Mouse (Mus musculus) adrenal gland, adult 18-20 months (tissue): ENCODE measurements around the gene Zbtb8os. TPM values are rescaled to one million over a fixed set of nuclear protein-coding genes. Genes with fewer than 3 reads are reported as not detected.

Source experiments
- DNase-seq, 2 experiments: peaks; one replicate each; pipeline ENCODE4 v3.0.0; 2021 to 2022; ENCODE audit warnings: low spot score in 2 of 2
- long read RNA-seq, 2 experiments: library from polyadenylated mRNA; stranded (forward); transcript quantifications; one replicate each; pipeline ENCODE4 v2.0.0; 2021
- total RNA-seq, 2 experiments: library from RNA; stranded (reverse); gene quantifications; 1 replicate in 1 of 2; 2 replicates in 1 of 2; pipeline ENCODE4 v1.2.3; 2021

The Zbtb8os gene
- 10 to 100 TPM; 49.4 to 52.4 TPM for total RNA-seq
- long read RNA-seq, experiment 1, transcript Zbtb8os-204 (7 exons, 3,833 nt): major isoform, 5 of 9 reads
- long read RNA-seq, experiment 1, partial matches to known transcripts: 1 of 9 reads
- long read RNA-seq, experiment 1, other reads (novel, unspliced or antisense): 3 of 9 reads
- long read RNA-seq, experiment 2, transcript Zbtb8os-204 (7 exons, 3,833 nt): major isoform, 33 of 34 reads
- long read RNA-seq, experiment 2, partial matches to known transcripts: 0 of 34 reads
- long read RNA-seq, experiment 2, other reads (novel, unspliced or antisense): 1 of 34 reads

GRCm38 (mm10) chr4:129335216-129336074 is at the start of gene Zbtb8os, which contains the start of gene Rbbp4:
Gene Zbtb8os (plus strand): TSS chr4:129335695.
Gene Rbbp4 (minus strand): TSS chr4:129335370.
- peak; percentile 91 to 94 for DNase-seq

- no peak for DNase-seq
These were observed 49.4 kb upstream of the Zbtb8os start for GRCm38 (mm10) chr4:129286001-129286682.

- no peak for DNase-seq
These were observed 48.6 kb upstream of the Zbtb8os start for GRCm38 (mm10) chr4:129286683-129287471.

GRCm38 (mm10) chr4:129287472-129287981 is 48.0 kb upstream of the Zbtb8os start, which contains the start of gene Sync:
Gene Sync (plus strand): TSS chr4:129287617.
- DNase-seq: no peak

GRCm38 (mm10) chr4:129288067-129288466 is 47.4 kb upstream of the Zbtb8os start:
- DNase-seq: no peak

GRCm38 (mm10) chr4:129289671-129290070 is 45.8 kb upstream of the Zbtb8os start:
- DNase-seq: no peak

GRCm38 (mm10) chr4:129292831-129293230 is 42.7 kb upstream of the Zbtb8os start:
- DNase-seq: no peak

- DNase-seq: no peak
These were observed 41.8 kb upstream of the Zbtb8os start for GRCm38 (mm10) chr4:129293702-129294101.

GRCm38 (mm10) chr4:129295188-129295587 is 40.3 kb upstream of the Zbtb8os start:
- no peak for DNase-seq

GRCm38 (mm10) chr4:129296066-129296465 is 39.4 kb upstream of the Zbtb8os start:
- no peak for DNase-seq

- DNase-seq: no peak
These were observed 37.8 kb upstream of the Zbtb8os start for GRCm38 (mm10) chr4:129297724-129298123.

GRCm38 (mm10) chr4:129299121-129299520 is 36.4 kb upstream of the Zbtb8os start:
- no peak for DNase-seq

- DNase-seq: no peak
These were observed 32.1 kb upstream of the Zbtb8os start for GRCm38 (mm10) chr4:129303401-129303800.

- peak in 1 of 2 experiments; percentile 39 for DNase-seq
These were observed 31.7 kb upstream of the Zbtb8os start for GRCm38 (mm10) chr4:129303816-129304215.

GRCm38 (mm10) chr4:129304306-129304705 is 31.2 kb upstream of the Zbtb8os start:
- DNase-seq: no peak

- DNase-seq: no peak
These were observed 27.6 kb upstream of the Zbtb8os start for GRCm38 (mm10) chr4:129307936-129308335.

- DNase-seq: no peak
These were observed 21.6 kb upstream of the Zbtb8os start for GRCm38 (mm10) chr4:129313886-129314285.

- no peak for DNase-seq
These were observed 14.6 kb upstream of the Zbtb8os start for GRCm38 (mm10) chr4:129320876-129321275.

- DNase-seq: no peak
These were observed 13.5 kb upstream of the Zbtb8os start for GRCm38 (mm10) chr4:129322042-129322441.

GRCm38 (mm10) chr4:129323491-129323890 is 12.0 kb upstream of the Zbtb8os start:
- no peak for DNase-seq
